Mouse (Mus musculus) embryonic facial prominence, embryonic 10.5 days (tissue): Measurements from ENCODE around the gene Polr3e. TPM values are rescaled to one million over a fixed set of nuclear protein-coding genes. Genes with fewer than 3 reads are reported as not detected.

Source experiments
- polyA plus RNA-seq: library from polyadenylated mRNA; unstranded; fragments of >200 nt; fragmentation: Nextera tagmentation; extraction: Ambion mirVana; gene quantifications from 2 replicates; pipeline ENCODE4 v1.2.1, GENCODE M21; 2016

Polr3e gene
- polyA plus RNA-seq, 1 experiment from 2014 or later: 42.9 TPM

Other genes with a start within 250 kb of the Polr3e start
- 0.30 and 0.36 TPM in 2 replicates for gene Pdzd9, start 247.4 kb upstream of the Polr3e start, polyA plus RNA-seq
- gene Mosmo, start 240.1 kb upstream of the Polr3e start, polyA plus RNA-seq: 13.3 and 15.1 TPM in 2 replicates
- 0.07 and 0.47 TPM in 2 replicates for gene Vwa3a, start 178.4 kb upstream of the Polr3e start, polyA plus RNA-seq
- not detected in 2 replicates for gene Gm5737, start 105.4 kb upstream of the Polr3e start, polyA plus RNA-seq
- gene Eef2k, start 74.9 kb upstream of the Polr3e start, polyA plus RNA-seq: 33.8 and 34.5 TPM in 2 replicates
- gene Cdr2, start 64.6 kb downstream of the Polr3e start, polyA plus RNA-seq: 11.5 and 14.5 TPM in 2 replicates
- gene Mfsd13b, start 64.8 kb downstream of the Polr3e start, polyA plus RNA-seq: 0.40 and 0.62 TPM in 2 replicates
- 182 and 187 TPM in 2 replicates for gene Mettl9, start 116.7 kb downstream of the Polr3e start, polyA plus RNA-seq
- gene Igsf6, start 156.8 kb downstream of the Polr3e start, polyA plus RNA-seq: 0.67 and 1.2 TPM in 2 replicates
- 0.05 and 0.13 TPM in 2 replicates for gene Otoa, start 163.9 kb downstream of the Polr3e start, polyA plus RNA-seq